Mouse (Mus musculus) spleen, postnatal 10 days (tissue): ENCODE results near the gene Etv6.

Experiments
- DNase-seq, 2 experiments: peaks; one replicate each; pipeline ENCODE4 v3.0.0; 2021 to 2022; ENCODE audit warnings: low spot score in 2 of 2

Gene Etv6

GRCm38 (mm10) chr6:134111599-134111998 is 76.1 kb downstream of the Etv6 start:
- DNase-seq = no peak

- no peak for DNase-seq
Observed at GRCm38 (mm10) chr6:134112753-134113152, 77.3 kb downstream of the Etv6 start.

- DNase-seq = no peak
Observed at GRCm38 (mm10) chr6:134113168-134113567, 77.7 kb downstream of the Etv6 start.

GRCm38 (mm10) chr6:134115219-134115968 is 79.9 kb downstream of the Etv6 start:
- DNase-seq = no peak

GRCm38 (mm10) chr6:134117380-134117938 is 82.0 kb downstream of the Etv6 start:
- DNase-seq = no peak

GRCm38 (mm10) chr6:134118506-134118905 is 83.0 kb downstream of the Etv6 start:
- no peak for DNase-seq

- DNase-seq = no peak
Observed at GRCm38 (mm10) chr6:134119136-134119535, 83.6 kb downstream of the Etv6 start.

GRCm38 (mm10) chr6:134120227-134120626 is 84.7 kb downstream of the Etv6 start:
- no peak for DNase-seq

GRCm38 (mm10) chr6:134120712-134121111 is 85.2 kb downstream of the Etv6 start:
- DNase-seq = no peak

GRCm38 (mm10) chr6:134122945-134123344 is 87.4 kb downstream of the Etv6 start:
- DNase-seq = no peak

- no peak for DNase-seq
Observed at GRCm38 (mm10) chr6:134123474-134123873, 88.0 kb downstream of the Etv6 start.

GRCm38 (mm10) chr6:134124256-134124655 is 88.8 kb downstream of the Etv6 start:
- DNase-seq = no peak

GRCm38 (mm10) chr6:134127996-134128395 is 92.5 kb downstream of the Etv6 start:
- DNase-seq = no peak

- no peak for DNase-seq
Observed at GRCm38 (mm10) chr6:134128594-134128993, 93.1 kb downstream of the Etv6 start.

- DNase-seq = no peak
Observed at GRCm38 (mm10) chr6:134129848-134130247, 94.3 kb downstream of the Etv6 start.

GRCm38 (mm10) chr6:134130816-134131215 is 95.3 kb downstream of the Etv6 start:
- DNase-seq = no peak

GRCm38 (mm10) chr6:134131601-134132000 is 96.1 kb downstream of the Etv6 start:
- no peak for DNase-seq

GRCm38 (mm10) chr6:134133756-134134155 is 98.3 kb downstream of the Etv6 start:
- no peak for DNase-seq

- DNase-seq = no peak
Observed at GRCm38 (mm10) chr6:134134821-134135323, 99.4 kb downstream of the Etv6 start.

GRCm38 (mm10) chr6:134136315-134136714 is 100.8 kb downstream of the Etv6 start:
- DNase-seq = no peak

- no peak for DNase-seq
Observed at GRCm38 (mm10) chr6:134139359-134139758, 103.9 kb downstream of the Etv6 start.

- DNase-seq = no peak
Observed at GRCm38 (mm10) chr6:134140718-134141615, 105.5 kb downstream of the Etv6 start.
